Mouse (Mus musculus) lung, postnatal 0 days (tissue): ENCODE data around the gene Pard3.

Experiments
- CTCF ChIP-seq: IDR thresholded peaks from 2 replicates; pipeline ENCODE4 v1.5.1; 2016; ENCODE audit warnings: antibody characterized with exemption, mild to moderate bottlenecking
- EP300 ChIP-seq: IDR thresholded peaks from 2 replicates; pipeline ENCODE4 v1.6.1; 2016; ENCODE audit warnings: antibody characterized with exemption, mild to moderate bottlenecking, control low read depth

DNA sequence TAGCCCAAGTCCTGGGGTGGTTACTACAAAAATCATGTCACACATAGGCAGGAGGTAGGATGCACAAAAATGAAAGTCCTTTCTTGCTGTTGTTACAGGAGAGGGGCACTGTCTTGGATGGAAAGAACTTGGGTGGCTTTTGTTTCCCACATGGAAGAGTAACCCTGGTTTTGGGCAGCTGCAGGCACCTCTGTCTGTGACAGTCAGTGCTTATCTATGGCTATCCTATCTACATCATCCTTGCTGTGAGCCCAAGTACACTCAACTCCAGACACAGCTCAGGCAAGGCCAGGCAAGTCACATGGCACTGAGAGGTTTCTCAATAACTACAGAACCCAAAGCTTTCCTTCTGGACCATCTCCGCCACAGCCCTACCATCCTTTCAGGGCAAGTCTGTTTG is 506.8 kb downstream of the Pard3 start:
- TF ChIP-seq EP300 (no peak), CTCF (no peak)
